Mouse (Mus musculus) right cerebral cortex, postnatal 36 days (tissue): ENCODE data around the gene Crisp2.
"Not testable (repeated sequence)": the region's sequence is repeated elsewhere in the genome, so short reads cannot be mapped to it uniquely, and the experiment has no call there.

Experiments used
- DNase-seq, 2 experiments: peaks; one replicate each; pipeline ENCODE4 v3.0.0; 2022; ENCODE audit warnings: low spot score in 2 of 2, mixed read lengths in 1 of 2

The Crisp2 gene

DNA sequence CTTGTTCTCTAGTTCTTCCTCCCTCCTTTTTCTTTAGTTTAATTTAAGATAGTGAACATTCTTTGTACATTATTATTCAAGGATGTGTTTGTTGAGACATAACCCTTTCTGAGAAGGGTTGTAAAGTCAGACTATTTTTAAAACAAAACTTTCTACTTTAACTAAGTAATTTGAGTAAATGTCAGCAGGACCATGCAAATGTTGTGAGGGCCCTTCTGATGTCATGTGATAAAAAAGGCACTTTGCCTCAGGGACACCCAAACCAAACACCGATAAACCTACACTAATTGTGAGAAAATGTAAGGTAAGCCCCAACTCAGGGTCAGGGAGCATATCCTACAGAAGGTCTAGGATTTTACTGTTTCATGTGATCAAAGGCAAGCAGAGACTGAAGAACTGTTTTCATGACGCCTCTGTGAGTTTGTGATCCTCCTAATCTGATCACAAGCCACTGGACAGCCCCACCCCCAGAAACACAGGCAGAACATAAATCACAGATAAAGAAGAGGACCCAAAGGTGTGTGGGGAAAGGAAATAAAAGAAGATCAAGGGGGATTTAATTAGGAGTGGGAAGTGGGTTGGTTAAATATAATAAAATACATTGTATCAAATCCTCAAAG is at the start of gene Crisp2:
TSS of gene Crisp2 (minus strand) at position 51 of the 620 bp plus-strand sequence.
- DNase-seq: no peak

- no peak for DNase-seq
Observed at GRCm38 (mm10) chr17:40855065-40855464, 48.3 kb upstream of the Crisp2 start.

DNA sequence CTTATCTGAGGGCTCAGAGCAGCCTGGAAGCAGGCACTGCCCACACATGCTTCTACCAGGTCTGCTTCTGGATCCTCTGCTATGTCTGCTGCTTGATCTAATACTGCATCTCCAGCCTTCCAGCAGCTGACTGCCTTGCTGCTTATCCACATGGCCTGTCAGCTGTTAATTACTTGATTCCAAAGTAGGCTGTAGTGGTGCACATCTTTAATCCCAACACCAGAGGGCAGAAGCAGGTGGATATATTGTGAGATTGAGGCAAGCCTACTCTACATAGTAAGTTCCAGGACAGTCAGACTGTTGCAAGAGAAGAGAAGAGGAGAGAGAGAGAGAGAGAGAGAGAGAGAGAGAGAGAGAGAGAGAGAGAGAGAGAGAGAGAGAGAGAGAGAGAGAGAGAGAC is 30.5 kb upstream of the Crisp2 start:
- no peak for DNase-seq

DNA sequence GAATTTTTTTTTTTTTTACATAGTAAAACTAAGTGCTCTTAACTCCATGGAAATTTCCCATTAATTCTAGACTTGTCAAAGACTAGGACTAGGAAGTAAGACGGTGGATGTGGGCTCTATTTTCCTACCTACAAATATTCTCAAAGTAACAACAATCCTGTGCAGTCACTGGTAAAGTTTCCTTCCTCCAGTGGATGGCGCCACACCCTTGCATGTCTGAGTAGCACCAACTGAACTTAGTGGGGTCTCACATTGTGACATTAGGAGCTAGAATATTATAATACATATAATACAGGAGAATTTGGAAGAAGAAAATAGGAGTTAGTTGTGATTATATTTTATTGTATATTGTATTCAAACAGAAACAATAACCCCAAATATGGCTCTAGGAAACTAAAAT is 25.1 kb upstream of the Crisp2 start:
- DNase-seq: no peak

- DNase-seq: no peak
Observed at GRCm38 (mm10) chr17:40824549-40824948, 17.7 kb upstream of the Crisp2 start.

GRCm38 (mm10) chr17:40823817-40824216 is 17.0 kb upstream of the Crisp2 start:
- no peak for DNase-seq

- no peak for DNase-seq
Observed at GRCm38 (mm10) chr17:40821477-40821876, 14.7 kb upstream of the Crisp2 start.

DNA sequence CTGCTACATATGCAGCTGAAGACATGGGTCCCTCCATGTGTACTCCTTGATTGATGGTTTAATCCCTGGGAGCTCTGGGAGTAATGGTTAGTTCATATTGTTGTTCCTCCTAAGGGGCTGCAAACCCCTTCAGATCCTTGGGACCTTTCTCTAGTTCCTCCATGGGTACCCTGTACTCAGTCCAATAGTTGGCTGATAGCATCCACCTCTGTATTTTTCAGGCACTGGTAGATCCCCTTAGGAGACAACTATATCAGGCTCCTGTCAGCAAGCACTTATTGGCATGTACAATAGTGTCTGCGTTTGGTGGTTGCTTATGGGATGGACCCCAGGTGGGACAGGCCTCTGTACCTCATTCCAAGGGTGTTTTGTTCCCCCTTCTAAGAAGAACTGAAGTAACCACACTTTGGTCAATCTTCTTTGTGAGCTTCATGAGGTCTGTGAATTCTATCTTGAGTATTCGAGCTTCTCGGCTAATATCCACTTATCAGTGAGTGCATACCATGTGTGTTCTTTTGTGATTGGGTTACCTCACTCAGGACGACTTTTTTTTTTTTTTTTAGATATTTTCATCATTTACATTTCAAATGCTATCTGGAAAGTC is 10.6 kb upstream of the Crisp2 start:
- no peak for DNase-seq

DNA sequence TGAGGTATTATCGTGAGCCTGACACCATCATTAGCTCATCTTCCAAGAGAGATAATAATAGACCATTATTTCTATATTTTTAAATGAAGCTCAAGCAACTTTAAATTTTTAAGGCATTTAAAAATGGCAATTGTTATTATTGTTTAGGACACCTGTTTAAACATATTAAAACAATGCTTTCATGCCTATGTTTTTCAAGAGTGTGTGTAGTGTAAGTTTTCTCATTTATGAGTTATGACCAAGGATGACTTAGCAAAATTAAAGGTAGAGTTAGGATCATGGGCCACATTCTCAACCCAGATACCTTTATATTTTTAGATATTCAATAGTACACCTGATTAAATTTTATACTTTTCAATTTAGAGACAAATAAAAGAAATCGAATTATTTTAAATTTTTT is 5.5 kb upstream of the Crisp2 start:
- DNase-seq: no peak

DNA sequence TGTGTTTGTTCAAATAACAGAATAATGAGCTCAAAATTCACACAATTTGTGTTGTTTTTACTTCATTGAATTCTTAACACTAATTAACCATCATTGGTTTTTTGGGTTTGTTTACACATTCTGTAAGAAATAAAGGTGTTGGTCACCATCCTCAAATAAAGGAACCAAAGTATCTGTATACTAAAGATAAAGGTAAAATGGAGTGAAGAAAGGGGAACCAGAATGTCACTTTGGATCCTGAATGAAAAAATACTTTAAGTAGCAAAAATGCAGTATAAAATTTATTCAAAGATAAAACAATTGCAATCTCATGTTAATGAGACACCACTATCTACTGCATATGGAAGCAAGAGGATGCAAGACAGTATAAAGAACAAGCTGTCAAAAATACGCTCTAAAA is 4.8 kb upstream of the Crisp2 start:
- no peak for DNase-seq

GRCm38 (mm10) chr17:40810934-40811333 is 4.1 kb upstream of the Crisp2 start, which contains the start of gene Rhag:
Gene Rhag, plus strand, starts transcription at chr17:40811126.
- no peak for DNase-seq

- no peak for DNase-seq
Observed at GRCm38 (mm10) chr17:40808071-40808470, 1.3 kb upstream of the Crisp2 start.

- DNase-seq: no peak
Observed at GRCm38 (mm10) chr17:40806550-40806949, 253 bp downstream of the Crisp2 start.

GRCm38 (mm10) chr17:40802707-40803340 is 4.0 kb downstream of the Crisp2 start:
- DNase-seq: no peak

DNA sequence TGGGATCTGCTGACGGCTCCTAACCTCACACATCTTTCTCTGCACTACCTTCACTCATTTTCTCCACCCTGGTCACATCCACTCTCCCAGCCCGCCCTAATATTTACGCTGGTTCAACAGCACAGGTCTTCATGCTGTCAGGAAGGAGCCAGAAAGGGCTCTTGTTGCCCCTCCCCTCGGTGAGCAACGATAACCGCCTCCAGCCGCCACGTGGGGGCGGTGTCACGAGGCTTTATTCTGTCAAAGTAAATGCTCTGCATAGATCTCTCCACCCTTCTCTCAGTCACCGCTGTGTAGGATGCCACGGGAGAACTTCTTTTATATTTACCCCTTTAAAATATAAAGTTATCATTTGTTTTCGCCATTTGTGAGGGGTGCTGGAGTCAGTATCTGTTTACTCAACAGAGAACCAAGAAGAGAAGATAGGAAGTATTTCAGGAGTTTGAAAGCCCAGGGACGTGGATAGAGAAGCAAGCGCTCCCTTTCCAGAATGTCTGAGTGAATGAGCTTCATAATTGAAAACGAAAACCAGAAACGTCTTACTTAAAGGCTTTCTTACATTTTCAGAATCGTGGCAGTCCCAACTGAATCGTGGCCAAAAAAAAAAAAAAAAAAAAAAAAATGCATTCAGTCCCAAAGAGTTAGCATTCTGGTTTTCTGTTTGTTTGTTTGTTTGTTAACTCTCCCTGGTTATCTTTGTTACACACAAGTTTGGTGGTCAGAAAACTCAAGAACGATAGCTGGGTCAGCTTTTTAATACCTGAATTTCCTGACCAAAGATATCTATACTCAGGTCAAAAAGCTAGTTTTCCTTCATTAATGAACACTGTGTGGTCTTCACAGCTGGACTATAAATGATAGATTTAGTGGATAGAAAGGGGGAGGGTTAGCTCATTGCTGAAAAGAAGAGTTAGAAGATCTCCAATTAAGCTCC is 12.6 kb downstream of the Crisp2 start:
- DNase-seq: no peak

DNA sequence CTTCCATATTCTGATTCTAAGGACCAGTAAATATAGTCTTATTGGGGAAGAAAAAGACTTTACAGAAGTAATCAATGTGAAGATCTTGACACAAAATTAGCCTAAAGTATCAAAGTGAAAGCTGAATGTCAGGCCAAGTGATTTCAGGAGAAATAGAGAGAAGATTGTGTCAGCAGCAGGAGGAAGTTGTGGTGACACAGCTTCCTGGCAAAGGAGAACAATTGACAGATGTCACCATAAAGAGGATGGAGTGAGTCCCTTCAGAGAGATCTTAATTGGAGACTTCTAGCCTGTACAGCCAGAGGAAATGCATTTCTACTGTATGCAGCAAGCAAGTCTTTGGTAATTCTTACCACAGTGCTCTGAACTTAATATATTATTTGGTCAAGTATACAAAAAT is 16.9 kb downstream of the Crisp2 start:
- no peak for DNase-seq

GRCm38 (mm10) chr17:40767120-40767519 is 39.7 kb downstream of the Crisp2 start:
- DNase-seq: no peak

- DNase-seq: no peak
Observed at GRCm38 (mm10) chr17:40763662-40764061, 43.1 kb downstream of the Crisp2 start.

- DNase-seq: no peak
Observed at GRCm38 (mm10) chr17:40731724-40732123, 75.1 kb downstream of the Crisp2 start.

DNA sequence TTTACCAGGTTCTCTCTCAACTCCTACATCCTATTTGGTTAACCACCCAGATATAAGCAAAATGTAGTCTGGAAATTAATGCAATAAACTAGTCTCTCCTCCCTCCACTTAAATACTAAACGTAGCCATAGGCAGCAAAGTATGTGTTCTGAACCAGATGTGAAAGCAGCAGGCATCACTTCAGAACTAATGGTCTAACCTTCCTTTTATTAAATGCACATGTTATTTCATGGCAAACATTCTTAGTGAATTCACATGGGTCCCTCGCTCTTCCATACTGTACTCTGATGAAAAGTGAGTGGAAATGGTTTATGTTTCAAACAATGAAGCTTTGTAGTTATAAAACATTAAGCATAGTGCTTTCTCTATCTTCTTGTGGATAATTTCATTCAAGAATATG is 75.5 kb downstream of the Crisp2 start:
- no peak for DNase-seq

- no peak for DNase-seq
Observed at GRCm38 (mm10) chr17:40726820-40727219, 80.0 kb downstream of the Crisp2 start, which contains the start of gene Esp1. Gene Esp1, plus strand, starts transcription at chr17:40727120.

- DNase-seq: not testable (repeated sequence)
Observed at GRCm38 (mm10) chr17:40717055-40717454, 89.7 kb downstream of the Crisp2 start.
